Mouse (Mus musculus): ENCODE data around the gene Trip10. TPM values are rescaled to one million over a fixed set of nuclear protein-coding genes. Genes with fewer than 3 reads are reported as not detected.

The Trip10 gene
- polyA plus RNA-seq, 1 experiment = 4.5 TPM

DNA sequence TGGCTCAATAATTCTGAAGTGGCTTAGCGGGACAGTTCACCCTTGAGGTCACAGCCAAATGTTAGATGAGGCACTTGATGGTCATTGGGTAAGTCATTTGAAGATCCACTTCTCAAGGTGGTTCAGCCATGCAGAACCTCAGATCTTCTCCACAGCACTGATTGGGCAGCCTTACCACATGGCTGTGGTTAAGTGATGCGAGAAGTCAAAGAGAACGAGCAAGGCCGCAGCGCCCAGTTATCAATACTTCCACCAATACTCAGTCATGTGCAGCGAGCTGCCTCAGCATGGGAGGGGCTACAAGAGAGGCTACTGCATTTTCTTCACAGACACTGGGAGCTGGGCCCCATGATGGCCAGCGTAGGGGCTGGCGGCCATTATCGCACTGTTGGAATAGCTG is 43.7 kb downstream of the Trip10 start:
- no peaks in the 10 kb centered on the region for H3K27me3 ChIP-seq (ENCODE audit: control insufficient read depth, insufficient read depth, low read length)
- H3K4me3 ChIP-seq (ENCODE audit: control insufficient read depth, low read depth, low read length) = no peak overlapping the region
- TF ChIP-seq POLR2A (IDR thresholded peaks at IDR 0.05; ENCODE audit: control insufficient read depth, low read depth, low read length) = no peak
- TF ChIP-seq CTCF (IDR thresholded peaks at IDR 0.05; ENCODE audit: control insufficient read depth, insufficient read depth, insufficient replicate concordance, low read depth, low read length) = no peak
- H3K4me1 ChIP-seq (ENCODE audit: control insufficient read depth, insufficient read depth, low read length) = no peaks in the 10 kb centered on the region
- H3K27ac ChIP-seq (ENCODE audit: control insufficient read depth, insufficient read depth, low read depth, low read length) = no peak overlapping the region
- no peaks in the 10 kb centered on the region for H3K36me3 ChIP-seq (ENCODE audit: control insufficient read depth, insufficient read depth, low read length)

GRCm38 (mm10) chr17:57295935-57296334 is 46.7 kb downstream of the Trip10 start:
- no peak overlapping the region for H3K4me3 ChIP-seq (ENCODE audit: control insufficient read depth, low read depth, low read length)
- no peak overlapping the region for H3K27ac ChIP-seq (ENCODE audit: control insufficient read depth, insufficient read depth, low read depth, low read length)
- H3K4me1 ChIP-seq (ENCODE audit: control insufficient read depth, insufficient read depth, low read length) = no peaks in the 10 kb centered on the region
- TF ChIP-seq POLR2A (IDR thresholded peaks at IDR 0.05; ENCODE audit: control insufficient read depth, low read depth, low read length) (no peak), CTCF (IDR thresholded peaks at IDR 0.05; ENCODE audit: control insufficient read depth, insufficient read depth, insufficient replicate concordance, low read depth, low read length) (no peak)
- H3K27me3 ChIP-seq (ENCODE audit: control insufficient read depth, insufficient read depth, low read length) = no peaks in the 10 kb centered on the region
- H3K36me3 ChIP-seq (ENCODE audit: control insufficient read depth, insufficient read depth, low read length) = no peaks in the 10 kb centered on the region

GRCm38 (mm10) chr17:57297040-57297439 is 47.8 kb downstream of the Trip10 start:
- Histone ChIP-seq H3K4me3 (ENCODE audit: control insufficient read depth, low read depth, low read length) (no peak overlapping the region), H3K4me1 (ENCODE audit: control insufficient read depth, insufficient read depth, low read length) (no peaks in the 10 kb centered on the region)
- TF ChIP-seq POLR2A (IDR thresholded peaks at IDR 0.05; ENCODE audit: control insufficient read depth, low read depth, low read length) = no peak
- no peak for TF ChIP-seq CTCF (IDR thresholded peaks at IDR 0.05; ENCODE audit: control insufficient read depth, insufficient read depth, insufficient replicate concordance, low read depth, low read length)

DNA sequence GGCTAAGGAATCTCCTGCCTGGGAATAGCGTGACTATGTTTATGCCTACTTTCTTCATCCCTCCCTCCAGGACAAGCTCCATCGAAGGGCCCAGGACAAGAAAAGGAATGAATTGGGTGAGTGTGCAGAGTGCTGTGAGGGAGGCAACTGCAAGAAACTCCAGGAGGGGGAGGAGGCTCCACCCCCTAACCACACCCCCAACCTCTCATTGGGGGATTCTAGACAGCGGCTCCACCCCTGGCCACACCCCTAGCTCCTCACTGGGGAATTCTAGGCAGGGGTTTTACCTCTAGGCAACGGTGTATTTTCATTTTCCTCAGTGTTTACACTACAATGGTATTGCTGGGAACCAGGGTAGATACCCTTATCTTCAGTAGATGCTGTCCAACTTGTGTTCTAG is 56.3 kb downstream of the Trip10 start:
- Histone ChIP-seq H3K27ac (ENCODE audit: control insufficient read depth, insufficient read depth, low read depth, low read length) (no peak overlapping the region), H3K27me3 (ENCODE audit: control insufficient read depth, insufficient read depth, low read length) (no peaks in the 10 kb centered on the region), H3K4me3 (ENCODE audit: control insufficient read depth, low read depth, low read length) (no peak overlapping the region), H3K4me1 (ENCODE audit: control insufficient read depth, insufficient read depth, low read length) (peaks cover 12% of the 10 kb centered on the region), H3K36me3 (ENCODE audit: control insufficient read depth, insufficient read depth, low read length) (no peaks in the 10 kb centered on the region)
- no peak for TF ChIP-seq POLR2A (IDR thresholded peaks at IDR 0.05; ENCODE audit: control insufficient read depth, low read depth, low read length)
- no peak for TF ChIP-seq CTCF (IDR thresholded peaks at IDR 0.05; ENCODE audit: control insufficient read depth, insufficient read depth, insufficient replicate concordance, low read depth, low read length)

More at GRCm38 (mm10) chr17:57297040-57297439, 47.8 kb downstream of the Trip10 start:
- no peaks in the 10 kb centered on the region for H3K36me3 ChIP-seq (ENCODE audit: control insufficient read depth, insufficient read depth, low read length)
- H3K27ac ChIP-seq (ENCODE audit: control insufficient read depth, insufficient read depth, low read depth, low read length) = no peak overlapping the region
- no peaks in the 10 kb centered on the region for H3K27me3 ChIP-seq (ENCODE audit: control insufficient read depth, insufficient read depth, low read length)

- no peaks in the 10 kb centered on the region for H3K27me3 ChIP-seq (ENCODE audit: control insufficient read depth, insufficient read depth, low read length)
Measured at GRCm38 (mm10) chr17:57307074-57307473, 57.8 kb downstream of the Trip10 start.

DNA sequence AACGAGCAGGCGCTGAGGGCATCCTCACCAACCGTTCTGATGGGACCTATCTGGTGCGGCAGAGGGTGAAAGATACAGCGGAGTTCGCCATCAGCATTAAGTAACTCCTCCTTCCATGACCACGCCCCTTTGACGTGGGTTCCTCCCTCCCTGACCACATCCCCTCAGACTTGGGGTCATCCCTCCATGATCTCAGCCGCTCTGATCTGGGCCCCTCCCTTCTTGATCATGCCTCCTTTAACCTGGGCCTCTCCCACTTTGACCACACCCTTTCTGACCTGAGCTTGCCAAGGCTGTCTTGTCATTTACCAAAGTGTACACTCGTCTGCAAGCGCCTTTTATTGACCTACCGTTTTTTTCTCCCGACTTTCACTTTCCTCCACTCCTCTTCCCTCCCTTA is 62.5 kb downstream of the Trip10 start:
- Histone ChIP-seq H3K27ac (ENCODE audit: control insufficient read depth, insufficient read depth, low read depth, low read length) (peak overlapping the region; percentile 55), H3K36me3 (ENCODE audit: control insufficient read depth, insufficient read depth, low read length) (no peaks in the 10 kb centered on the region), H3K4me3 (ENCODE audit: control insufficient read depth, low read depth, low read length) (peak overlapping the region; percentile 64), H3K27me3 (ENCODE audit: control insufficient read depth, insufficient read depth, low read length) (no peaks in the 10 kb centered on the region), H3K4me1 (ENCODE audit: control insufficient read depth, insufficient read depth, low read length) (peaks cover 8% of the 10 kb centered on the region)
- TF ChIP-seq CTCF (IDR thresholded peaks at IDR 0.05; ENCODE audit: control insufficient read depth, insufficient read depth, insufficient replicate concordance, low read depth, low read length) (no peak), POLR2A (IDR thresholded peaks at IDR 0.05; ENCODE audit: control insufficient read depth, low read depth, low read length) (peak; percentile 85)

More at GRCm38 (mm10) chr17:57307074-57307473, 57.8 kb downstream of the Trip10 start:
- Histone ChIP-seq H3K36me3 (ENCODE audit: control insufficient read depth, insufficient read depth, low read length) (no peaks in the 10 kb centered on the region), H3K27ac (ENCODE audit: control insufficient read depth, insufficient read depth, low read depth, low read length) (no peak overlapping the region), H3K4me3 (ENCODE audit: control insufficient read depth, low read depth, low read length) (no peak overlapping the region), H3K4me1 (ENCODE audit: control insufficient read depth, insufficient read depth, low read length) (peaks cover 21% of the 10 kb centered on the region)
- TF ChIP-seq POLR2A (IDR thresholded peaks at IDR 0.05; ENCODE audit: control insufficient read depth, low read depth, low read length) (no peak), CTCF (IDR thresholded peaks at IDR 0.05; ENCODE audit: control insufficient read depth, insufficient read depth, insufficient replicate concordance, low read depth, low read length) (no peak)

Other genes with a start within 250 kb of the Trip10 start
- not detected in 2 replicates for gene Pspn, start 249.4 kb upstream of the Trip10 start, polyA plus RNA-seq (2012; rRNA removed)
- 175 and 195 TPM in 2 replicates for gene Gtf2f1, start 238.2 kb upstream of the Trip10 start, polyA plus RNA-seq (2012; rRNA removed)
- 19.7 and 21.3 TPM in 2 replicates for gene Gm17949, start 238.0 kb upstream of the Trip10 start, polyA plus RNA-seq (2012; rRNA removed)
- 45.2 and 45.9 TPM in 2 replicates for gene Khsrp, start 217.9 kb upstream of the Trip10 start, polyA plus RNA-seq (2012; rRNA removed)
- 45.5 and 48.0 TPM in 2 replicates for gene Slc25a41, start 207.8 kb upstream of the Trip10 start, polyA plus RNA-seq (2012; rRNA removed)
- 2.4 and 4.3 TPM in 2 replicates for gene Crb3, start 190.3 kb upstream of the Trip10 start, polyA plus RNA-seq (2012; rRNA removed)
- gene Slc25a23, start 189.6 kb upstream of the Trip10 start, polyA plus RNA-seq (2012; rRNA removed) = 8.8 and 8.9 TPM in 2 replicates
- gene Dennd1c, start 170.9 kb upstream of the Trip10 start, polyA plus RNA-seq (2012; rRNA removed) = 0.35 and 0.41 TPM in 2 replicates
- gene Tubb4a, start 161.7 kb upstream of the Trip10 start, polyA plus RNA-seq (2012; rRNA removed) = 0.06 and 0.08 TPM in 2 replicates
- gene Tnfsf9, start 144.1 kb upstream of the Trip10 start, polyA plus RNA-seq (2012; rRNA removed) = 0.10 TPM in 1 of 2 replicates, not detected in the other
- gene Cd70, start 99.7 kb upstream of the Trip10 start, polyA plus RNA-seq (2012; rRNA removed) = not detected in 2 replicates
- not detected in 2 replicates for gene Tnfsf14, start 55.3 kb upstream of the Trip10 start, polyA plus RNA-seq (2012; rRNA removed)
- 6.3 and 12.4 TPM in 2 replicates for gene C3, start 21.3 kb upstream of the Trip10 start, polyA plus RNA-seq (2012; rRNA removed)
- 34.1 and 37.3 TPM in 2 replicates for gene Gpr108, start 1.0 kb upstream of the Trip10 start, polyA plus RNA-seq (2012; rRNA removed)
- gene Vav1, start 29.6 kb downstream of the Trip10 start, polyA plus RNA-seq (2012; rRNA removed) = 7.4 and 8.4 TPM in 2 replicates
- gene Adgre1, start 109.2 kb downstream of the Trip10 start, polyA plus RNA-seq (2012; rRNA removed) = 1.9 and 2.6 TPM in 2 replicates